Mouse (Mus musculus) forebrain, embryonic 14.5 days (tissue): ENCODE data around the gene Ubr4. TPM values are rescaled to one million over a fixed set of nuclear protein-coding genes. Genes with fewer than 3 reads are reported as not detected.
A peak's percentile ranks its signal among the peaks of the same experiment; 100 is the strongest.

Experiments
- ATAC-seq: fragments of 200-750 bp; cut with Nextera tagmentation; 2 replicates; pipeline ENCODE4 v1.8.0; 2017; ENCODE audit warnings: mild to moderate bottlenecking, moderate library complexity
- DNase-seq: peaks from one replicate; pipeline ENCODE4 v3.0.0-alpha.2; 2015; ENCODE audit warnings: low spot score
- H3K27ac ChIP-seq: fragments of 300-500 bp; sonication (generic); 2 replicates; pipeline ENCODE4 v1.5.1; 2014; ENCODE audit warnings: low read depth, mild to moderate bottlenecking, control low read depth, low read length, moderate library complexity
- H3K27me3 ChIP-seq: fragments of 300-500 bp; sonication (generic); replicated peaks from 2 replicates; pipeline ENCODE4 v1.6.1; 2014; ENCODE audit warnings: low read length, control low read depth, mixed read lengths; ENCODE audit not compliant: control insufficient read depth, insufficient read depth
- H3K36me3 ChIP-seq: fragments of 300-500 bp; sonication (generic); 2 replicates; pipeline ENCODE4 v1.6.1; 2014; ENCODE audit warnings: low read length, control low read depth; ENCODE audit not compliant: control insufficient read depth, insufficient read depth
- H3K4me1 ChIP-seq: fragments of 300-500 bp; sonication (generic); 2 replicates; pipeline ENCODE4 v1.6.1; 2014; ENCODE audit warnings: antibody characterized with exemption, low read length, control low read depth; ENCODE audit not compliant: control insufficient read depth, insufficient read depth
- H3K4me2 ChIP-seq: fragments of 300-500 bp; sonication (generic); 2 replicates; pipeline ENCODE4 v1.6.1; 2014; ENCODE audit warnings: mild to moderate bottlenecking, control low read depth, low read length
- H3K4me3 ChIP-seq: fragments of 300-500 bp; sonication (generic); 2 replicates; pipeline ENCODE4 v1.5.1; 2014; ENCODE audit warnings: low read depth, low read length, control low read depth
- H3K9ac ChIP-seq: fragments of 300-500 bp; sonication (generic); 2 replicates; pipeline ENCODE4 v1.6.1; 2014; ENCODE audit warnings: mild to moderate bottlenecking, low read length, control low read depth, moderate library complexity
- H3K9me3 ChIP-seq: fragments of 300-500 bp; sonication (generic); replicated peaks from 2 replicates; pipeline ENCODE4 v1.6.1; 2016; ENCODE audit warnings: low read length, control low read depth, mixed read lengths; ENCODE audit not compliant: control insufficient read depth
- WGBS: fragments of 180-500 bp; shearing (Covaris S2); extraction: QIAGEN DNeasy Blood & Tissue Kit; methylation state at CpG from one replicate; pipeline ENCODE4 v1.1.7; 2014; 5-methylcytosine and 5-hydroxymethylcytosine counted together
- polyA plus RNA-seq: library from polyadenylated mRNA; unstranded; fragments of >200 nt; fragmentation: Nextera tagmentation; extraction: Ambion mirVana; gene quantifications from 2 replicates; pipeline ENCODE4 v1.2.1, GENCODE M21; 2014

Ubr4 gene
- polyA plus RNA-seq, 1 experiment from 2014 or later = 51.3 TPM

DNA sequence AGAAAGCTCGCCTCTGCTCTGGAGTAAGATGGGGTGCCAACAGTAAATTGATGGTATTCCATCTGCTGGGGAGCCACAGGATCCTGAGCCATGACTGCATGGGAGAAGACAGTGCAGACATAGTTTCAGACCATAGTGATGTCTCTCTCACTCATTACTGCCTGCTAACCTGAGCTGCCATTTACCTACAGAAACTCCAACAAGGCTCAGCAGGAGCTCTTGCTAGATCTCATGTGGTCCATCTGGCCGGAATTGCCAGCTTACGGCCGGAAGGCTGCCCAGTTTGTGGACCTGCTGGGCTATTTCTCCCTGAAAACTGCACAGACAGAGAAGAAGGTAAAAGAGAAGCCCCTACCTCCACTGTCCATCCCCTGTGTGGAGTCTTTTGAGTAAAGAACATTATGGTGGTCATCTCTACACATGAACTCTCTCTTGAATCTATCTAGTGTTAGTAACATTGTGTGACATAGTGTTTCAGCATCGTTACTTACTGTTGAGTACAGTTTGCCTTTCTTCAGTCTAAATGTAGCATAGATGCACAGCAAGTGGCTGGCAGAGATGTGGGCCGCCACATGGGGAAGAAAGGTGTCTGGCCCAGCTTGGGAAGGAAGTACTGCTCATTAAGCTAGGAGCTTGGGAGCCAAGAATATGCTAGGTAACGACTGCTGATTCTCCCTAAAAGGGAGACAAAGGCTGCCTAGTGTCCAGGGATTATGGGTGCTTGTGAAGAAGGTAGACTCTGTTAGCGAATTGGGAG lies 100.7 kb downstream of the Ubr4 start:
- Histone ChIP-seq H3K9me3 (no peaks in the 10 kb centered on the region), H3K4me1 (no peaks in the 10 kb centered on the region), H3K4me3 (no peak overlapping the region), H3K27me3 (no peaks in the 10 kb centered on the region), H3K36me3 (peaks cover 99% of the 10 kb centered on the region), H3K27ac (no peak overlapping the region), H3K9ac (no peak overlapping the region), H3K4me2 (no peak overlapping the region)
- WGBS = 91% methylated on average over 8 of the region's 8 CpGs
- DNase-seq = no peak
- no peak for ATAC-seq

DNA sequence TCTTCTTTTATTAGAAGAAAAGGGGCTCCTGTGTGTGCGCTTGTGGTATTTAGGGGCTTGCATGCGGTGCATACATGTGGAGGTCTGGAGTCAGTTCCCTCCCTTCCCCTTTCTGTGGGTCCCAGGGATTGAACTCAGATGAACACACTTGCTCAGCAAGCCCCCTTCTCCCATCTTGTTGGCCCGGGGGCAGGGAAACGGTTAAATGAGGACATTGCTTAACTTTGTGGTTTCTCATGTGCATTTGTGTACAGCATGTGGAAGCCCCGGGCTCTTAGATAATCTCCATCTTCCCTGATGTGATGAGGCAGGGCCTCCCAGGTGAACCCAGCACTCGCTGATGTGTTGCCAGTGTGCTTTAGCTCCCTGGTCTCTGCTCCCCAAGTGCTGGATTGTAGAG lies 101.9 kb downstream of the Ubr4 start:
- Histone ChIP-seq H3K4me3 (no peak overlapping the region), H3K9ac (no peak overlapping the region), H3K27ac (no peak overlapping the region), H3K27me3 (no peaks in the 10 kb centered on the region), H3K36me3 (peaks cover 99% of the 10 kb centered on the region), H3K4me2 (no peak overlapping the region), H3K4me1 (no peaks in the 10 kb centered on the region), H3K9me3 (no peaks in the 10 kb centered on the region)
- DNase-seq (no peak), ATAC-seq (no peak)
- 93% methylated on average over 6 of the region's 6 CpGs for WGBS

DNA sequence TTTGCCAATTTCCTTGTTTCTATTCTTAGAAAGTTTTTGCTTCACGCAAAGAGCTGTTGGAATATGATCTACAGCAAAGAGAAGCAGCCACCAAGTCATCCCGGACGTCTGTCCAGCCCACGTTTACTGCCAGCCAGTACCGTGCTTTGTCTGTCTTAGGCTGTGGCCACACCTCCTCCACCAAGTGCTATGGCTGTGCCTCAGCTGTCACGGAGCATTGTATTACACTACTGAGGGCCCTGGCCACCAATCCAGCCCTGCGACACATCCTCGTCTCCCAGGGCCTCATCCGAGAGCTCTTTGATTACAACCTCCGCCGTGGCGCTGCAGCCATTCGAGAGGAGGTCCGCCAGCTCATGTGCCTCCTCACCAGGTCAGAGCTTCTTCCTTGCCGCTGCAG lies 107.6 kb downstream of the Ubr4 start:
- H3K36me3 ChIP-seq = peaks cover 100% of the 10 kb centered on the region
- no peaks in the 10 kb centered on the region for H3K27me3 ChIP-seq
- no peak overlapping the region for H3K27ac ChIP-seq
- no peak overlapping the region for H3K4me2 ChIP-seq
- ATAC-seq (no peak), DNase-seq (no peak)
- H3K4me1 ChIP-seq = no peaks in the 10 kb centered on the region
- no peaks in the 10 kb centered on the region for H3K9me3 ChIP-seq
- WGBS = 87% methylated on average over 15 of the region's 15 CpGs
- no peak overlapping the region for H3K9ac ChIP-seq
- no peak overlapping the region for H3K4me3 ChIP-seq

DNA sequence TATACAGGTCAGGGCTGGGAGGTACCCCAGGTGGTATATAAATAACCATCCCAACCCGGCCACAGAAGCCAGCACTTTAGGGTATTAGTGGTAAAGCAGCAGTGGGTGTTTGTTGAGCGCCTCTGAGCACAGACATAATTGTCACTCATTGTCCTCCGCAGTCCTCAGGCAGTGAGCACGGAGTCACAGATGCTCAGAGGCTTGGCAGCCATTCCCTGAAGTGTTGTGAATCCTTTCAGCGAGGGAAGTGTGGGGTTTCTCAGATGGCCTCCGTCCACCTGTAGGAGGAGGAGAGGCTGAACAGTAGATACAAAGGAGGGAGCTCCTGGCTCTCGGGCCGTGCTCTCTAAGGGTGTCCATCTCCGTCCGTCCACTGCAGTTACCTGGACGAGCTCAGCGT lies 111.8 kb downstream of the Ubr4 start:
- no peaks in the 10 kb centered on the region for H3K27me3 ChIP-seq
- H3K4me3 ChIP-seq = no peak overlapping the region
- H3K4me2 ChIP-seq = no peak overlapping the region
- no peaks in the 10 kb centered on the region for H3K9me3 ChIP-seq
- 94% methylated on average over 12 of the region's 12 CpGs for WGBS
- no peaks in the 10 kb centered on the region for H3K4me1 ChIP-seq
- DNase-seq (no peak), ATAC-seq (no peak)
- peaks cover 99% of the 10 kb centered on the region for H3K36me3 ChIP-seq
- no peak overlapping the region for H3K27ac ChIP-seq
- no peak overlapping the region for H3K9ac ChIP-seq

DNA sequence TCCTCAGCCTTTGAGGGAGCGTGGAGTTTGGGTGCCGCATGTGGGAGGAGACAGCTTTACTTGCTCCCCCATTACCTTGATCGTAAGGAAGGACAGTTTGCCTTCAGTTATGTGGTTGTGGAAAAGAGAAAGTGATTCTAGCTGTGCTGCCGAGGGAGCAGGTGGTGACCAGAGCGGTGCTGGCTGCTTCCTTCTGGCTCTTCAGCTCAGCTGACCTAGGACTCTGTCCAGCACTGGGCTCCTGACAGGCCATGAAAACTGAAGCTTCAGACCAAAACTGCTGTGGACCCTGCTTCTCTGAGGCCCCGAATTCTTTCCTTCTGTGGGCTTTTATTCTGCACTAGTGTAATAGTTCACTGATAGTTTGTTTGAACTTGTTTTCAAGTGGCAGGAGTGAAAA lies 114.1 kb downstream of the Ubr4 start:
- Histone ChIP-seq H3K9me3 (no peaks in the 10 kb centered on the region), H3K27me3 (no peaks in the 10 kb centered on the region), H3K4me2 (no peak overlapping the region), H3K36me3 (peaks cover 99% of the 10 kb centered on the region), H3K27ac (no peak overlapping the region), H3K9ac (no peak overlapping the region), H3K4me3 (no peak overlapping the region), H3K4me1 (no peaks in the 10 kb centered on the region)
- no peak for ATAC-seq
- 94% methylated on average over 6 of the region's 6 CpGs for WGBS
- DNase-seq = no peak

DNA sequence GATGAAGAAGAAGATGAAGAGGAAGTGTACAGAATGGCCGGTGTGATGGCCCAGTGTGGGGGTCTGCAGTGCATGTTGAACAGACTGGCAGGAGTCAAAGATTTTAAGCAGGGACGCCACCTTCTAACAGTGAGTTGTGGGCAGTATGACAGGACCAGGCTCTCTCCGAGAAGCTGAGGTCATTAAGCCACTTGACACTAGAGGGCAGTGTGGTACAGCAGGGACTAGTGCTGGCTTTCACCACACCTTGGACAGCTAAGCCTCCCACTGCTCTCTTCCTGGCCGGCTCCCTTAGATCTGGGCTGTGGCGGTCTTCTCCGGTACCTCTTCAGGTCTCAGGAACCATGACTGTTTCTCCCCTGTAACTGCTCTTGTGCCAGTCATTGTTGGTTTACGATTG lies 117.8 kb downstream of the Ubr4 start:
- no peak overlapping the region for H3K9ac ChIP-seq
- no peak overlapping the region for H3K4me3 ChIP-seq
- peaks cover 99% of the 10 kb centered on the region for H3K36me3 ChIP-seq
- H3K9me3 ChIP-seq = no peaks in the 10 kb centered on the region
- ATAC-seq (peak; percentile 58; the same call in 1 of the 2 replicates), DNase-seq (peak; percentile 82)
- no peaks in the 10 kb centered on the region for H3K27me3 ChIP-seq
- WGBS = 53% methylated on average over 7 of the region's 7 CpGs
- H3K27ac ChIP-seq = no peak overlapping the region
- H3K4me1 ChIP-seq = no peaks in the 10 kb centered on the region
- no peak overlapping the region for H3K4me2 ChIP-seq

DNA sequence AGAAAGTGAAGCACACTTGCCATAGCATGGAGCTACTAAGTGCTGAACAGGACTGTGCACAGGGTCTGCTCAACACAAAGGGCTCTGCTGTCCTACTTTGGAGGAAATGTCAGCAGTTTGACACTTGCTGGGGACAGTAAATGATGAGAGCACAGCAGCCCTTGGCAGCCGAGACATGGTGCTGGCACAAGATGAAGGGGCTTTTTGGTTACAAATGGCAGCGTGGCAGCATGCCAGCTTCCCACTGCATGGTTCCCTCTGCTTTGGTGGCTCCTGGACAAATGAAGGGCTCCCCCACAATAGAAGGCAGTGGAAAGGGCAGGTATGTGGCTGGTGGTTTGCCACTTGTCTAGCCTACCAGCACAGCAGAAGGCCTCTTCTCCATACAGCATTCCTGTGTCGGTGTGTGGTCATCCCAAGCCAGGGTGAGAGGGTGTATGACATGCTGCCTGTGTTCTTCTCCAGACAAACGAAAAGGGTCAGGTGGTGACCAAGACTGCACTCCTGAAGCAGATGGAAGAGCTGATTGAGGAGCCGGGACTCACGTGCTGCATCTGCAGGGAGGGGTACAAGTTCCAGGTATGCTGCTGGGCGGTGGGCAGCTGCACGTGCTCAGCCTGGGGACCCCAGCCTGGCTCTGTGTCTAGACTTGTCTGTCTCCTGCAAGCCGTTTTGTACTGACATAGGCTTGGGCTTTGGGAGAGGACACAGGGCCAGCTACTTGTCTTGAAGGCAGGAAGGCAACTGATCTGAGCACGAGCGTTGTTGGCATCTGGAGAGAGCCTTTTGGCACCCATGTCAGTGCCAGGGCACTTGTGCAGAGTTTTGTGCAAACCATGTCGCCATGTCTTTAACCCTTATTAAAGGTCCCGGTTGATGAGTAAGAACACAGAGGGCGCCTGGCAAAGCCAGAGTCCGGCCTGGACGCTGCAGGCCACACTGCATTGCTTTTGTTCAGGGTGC lies 124.5 kb downstream of the Ubr4 start:
- Histone ChIP-seq H3K27me3 (no peaks in the 10 kb centered on the region), H3K4me2 (no peak overlapping the region), H3K36me3 (peaks cover 98% of the 10 kb centered on the region), H3K4me1 (peaks cover 3% of the 10 kb centered on the region; the same call in 1 of the 2 replicates), H3K9me3 (no peaks in the 10 kb centered on the region), H3K9ac (no peak overlapping the region), H3K4me3 (no peak overlapping the region), H3K27ac (no peak overlapping the region)
- peak; percentile 77 for ATAC-seq
- WGBS = 71% methylated on average over 16 of the region's 16 CpGs
- DNase-seq = peak; percentile 82

DNA sequence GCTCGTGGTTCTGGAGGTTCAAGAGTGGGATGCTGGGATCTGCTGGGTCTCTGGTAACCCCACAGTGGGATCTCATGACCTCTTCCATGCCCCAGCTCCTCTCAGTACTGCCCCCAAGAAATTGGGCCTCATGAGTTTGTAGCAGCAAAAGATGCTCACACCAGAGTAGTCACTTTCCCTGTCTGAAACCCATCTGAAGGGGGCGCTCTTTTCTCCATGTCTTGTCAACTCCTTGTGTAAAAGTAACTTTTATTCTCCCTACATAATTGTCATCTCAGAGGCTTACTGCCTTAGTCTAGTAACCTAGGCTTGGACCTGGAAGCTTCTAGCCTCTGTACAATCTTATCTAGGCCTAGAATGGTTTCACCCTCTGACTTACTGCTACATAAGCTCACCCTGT lies 125.6 kb downstream of the Ubr4 start:
- Histone ChIP-seq H3K4me3 (no peak overlapping the region), H3K27me3 (no peaks in the 10 kb centered on the region), H3K4me2 (no peak overlapping the region), H3K27ac (no peak overlapping the region), H3K36me3 (peaks cover 98% of the 10 kb centered on the region), H3K9me3 (no peaks in the 10 kb centered on the region), H3K4me1 (peaks cover 3% of the 10 kb centered on the region; the same call in 1 of the 2 replicates), H3K9ac (no peak overlapping the region)
- WGBS = 93% methylated on average over 2 of the region's 2 CpGs
- no peak for ATAC-seq
- no peak for DNase-seq

DNA sequence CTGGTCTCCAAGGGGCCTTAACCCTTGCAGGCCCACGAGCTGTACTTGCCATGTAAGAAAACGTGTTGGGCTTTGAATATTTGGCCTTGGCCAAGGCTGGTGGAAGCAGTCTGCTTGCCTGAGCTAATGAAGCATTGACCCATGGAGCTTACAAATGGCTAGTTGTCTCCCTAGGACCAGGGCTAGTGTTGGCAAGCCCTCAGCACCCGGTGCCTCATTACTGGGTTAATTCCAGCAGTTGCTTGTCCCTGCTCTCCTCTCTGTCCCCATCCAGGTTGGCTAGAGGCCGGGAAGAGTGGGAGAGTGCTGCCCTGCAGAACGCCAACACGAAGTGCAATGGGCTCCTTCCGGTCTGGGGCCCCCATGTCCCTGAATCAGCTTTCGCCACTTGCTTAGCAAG lies 126.8 kb downstream of the Ubr4 start:
- no peak overlapping the region for H3K27ac ChIP-seq
- WGBS = 89% methylated on average over 8 of the region's 8 CpGs
- H3K4me2 ChIP-seq = no peak overlapping the region
- ATAC-seq (no peak), DNase-seq (no peak)
- no peaks in the 10 kb centered on the region for H3K27me3 ChIP-seq
- H3K36me3 ChIP-seq = peaks cover 98% of the 10 kb centered on the region
- no peak overlapping the region for H3K4me3 ChIP-seq
- H3K9ac ChIP-seq = no peak overlapping the region
- H3K9me3 ChIP-seq = no peaks in the 10 kb centered on the region
- H3K4me1 ChIP-seq = peaks cover 3% of the 10 kb centered on the region; the same call in 1 of the 2 replicates
